Mouse (Mus musculus): Measurements from ENCODE around the gene Me1.

DNA sequence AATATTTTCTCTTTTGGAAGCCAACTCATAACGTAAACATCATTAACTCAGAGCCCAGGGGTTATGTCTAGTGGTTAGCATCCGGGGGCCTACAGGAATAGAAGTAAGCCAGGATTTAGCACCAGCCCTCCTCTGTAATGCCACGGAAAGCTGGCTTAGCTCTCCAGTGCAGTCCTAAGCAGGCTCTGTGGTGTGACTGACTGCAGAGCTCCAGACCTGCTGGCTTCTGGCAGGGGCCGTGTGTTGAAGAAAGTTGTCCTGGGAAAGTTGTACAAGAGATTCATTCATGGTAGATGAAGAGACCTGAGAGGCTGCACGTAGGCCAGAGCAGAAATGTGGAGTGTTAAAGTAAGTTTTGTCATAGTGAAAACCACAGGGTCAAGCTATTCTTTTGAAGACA lies 5.5 kb upstream of the Me1 start:
- TF ChIP-seq CTCF (IDR thresholded peaks at IDR 0.05; ENCODE audit: low read depth) (no peak), EP300 (IDR thresholded peaks at IDR 0.05; ENCODE audit: low read depth) (no peak)
